Mouse (Mus musculus) spleen, embryonic (tissue): ENCODE data around the gene Prdx2.

Experiments used
- CTCF ChIA-PET: fragments of 350-600 bp; sonication (Branson Sonifier 250); formaldehyde crosslinking; loops from one replicate; lab custom pipeline; 2022; lab: Charles Lee

Prdx2 gene

GRCm38 (mm10) chr8:84946528-84947240 is 22.7 kb upstream of the Prdx2 start, which contains the start of gene Rtbdn:
TSS of gene Rtbdn (plus strand) at chr8:84946991.
- CTCF ChIA-PET = no interaction called here

GRCm38 (mm10) chr8:84947241-84947545 is 22.2 kb upstream of the Prdx2 start:
- CTCF ChIA-PET = no interaction called here

- CTCF ChIA-PET = interaction anchor here (0.6 to 1.1 kb wide), 3 partner anchors 21 to 123 kb away, joined by 3 to 5 read pairs (median 4); no protein-coding TSS in a partner anchor
These were observed 19.6 kb upstream of the Prdx2 start for GRCm38 (mm10) chr8:84949753-84950152.

GRCm38 (mm10) chr8:84952612-84953255 is 16.7 kb upstream of the Prdx2 start:
- CTCF ChIA-PET = interaction anchor here (0.6 to 0.8 kb wide), 4 partner anchors 13 to 279 kb away, joined by 3 to 9 read pairs (median 6); partner anchors contain the start of gene Trmt1

- CTCF ChIA-PET = interaction anchor here (1.2 kb wide), 1 partner anchor 12 kb away, joined by 6 read pairs; no protein-coding TSS in a partner anchor
These were observed 12.6 kb upstream of the Prdx2 start for GRCm38 (mm10) chr8:84956768-84957167.

- CTCF ChIA-PET = no interaction called here
These were observed 9.6 kb upstream of the Prdx2 start for GRCm38 (mm10) chr8:84959811-84960210.

GRCm38 (mm10) chr8:84963952-84964351 is 5.4 kb upstream of the Prdx2 start:
- CTCF ChIA-PET = no interaction called here

- CTCF ChIA-PET = no interaction called here
These were observed 3.6 kb upstream of the Prdx2 start for GRCm38 (mm10) chr8:84965731-84966291.

GRCm38 (mm10) chr8:84966603-84967002 is 2.8 kb upstream of the Prdx2 start:
- CTCF ChIA-PET = interaction anchor here (1.1 kb wide), 1 partner anchor 22 kb away, joined by 4 read pairs; no protein-coding TSS in a partner anchor

- CTCF ChIA-PET = interaction anchor here (0.6 to 1.5 kb wide), 4 partner anchors 19 to 231 kb away, joined by 3 to 4 read pairs (median 4); partner anchors contain the start of gene Hook2
These were observed 1.7 kb upstream of the Prdx2 start for GRCm38 (mm10) chr8:84967532-84968304.

- CTCF ChIA-PET = interaction anchor here (0.6 to 1.5 kb wide), 3 partner anchors 21 to 131 kb away, joined by 3 to 4 read pairs (median 4); partner anchors contain the start of gene Hook2
These were observed 737 bp upstream of the Prdx2 start for GRCm38 (mm10) chr8:84968650-84969049.

- CTCF ChIA-PET = no interaction called here
These were observed 876 bp downstream of the Prdx2 start for GRCm38 (mm10) chr8:84970135-84970790.

- CTCF ChIA-PET = no interaction called here
These were observed 1.5 kb downstream of the Prdx2 start for GRCm38 (mm10) chr8:84970913-84971312.

GRCm38 (mm10) chr8:84973079-84973478 is 3.7 kb downstream of the Prdx2 start:
- CTCF ChIA-PET = interaction anchor here (8.1 kb wide), 1 partner anchor 15 kb away, joined by 113 read pairs; the partner anchor contains the start of gene Hook2

GRCm38 (mm10) chr8:84973803-84974542 is 4.6 kb downstream of the Prdx2 start:
- CTCF ChIA-PET = interaction anchor here (0.6 to 8.1 kb wide), 7 partner anchors 10 to 114 kb away, joined by 3 to 113 read pairs (median 4); partner anchors contain the start of genes Hook2 and Tnpo2

GRCm38 (mm10) chr8:84974543-84975142 is 5.3 kb downstream of the Prdx2 start:
- CTCF ChIA-PET = interaction anchor here (0.6 to 8.1 kb wide), 8 partner anchors 9 to 113 kb away, joined by 3 to 113 read pairs (median 4); partner anchors contain the start of genes Hook2 and Tnpo2

- CTCF ChIA-PET = interaction anchor here (0.6 to 8.1 kb wide), 5 partner anchors 13 to 381 kb away, joined by 3 to 113 read pairs (median 4); partner anchors contain the start of gene Hook2
These were observed 6.0 kb downstream of the Prdx2 start for GRCm38 (mm10) chr8:84975434-84975833.

- CTCF ChIA-PET = interaction anchor here (1.3 to 8.1 kb wide), 3 partner anchors 12 to 108 kb away, joined by 3 to 113 read pairs (median 19); partner anchors contain the start of gene Hook2
These were observed 6.8 kb downstream of the Prdx2 start for GRCm38 (mm10) chr8:84976031-84976762.
